Mouse (Mus musculus) right cerebral cortex, adult 2 months (tissue): Measurements from ENCODE around the gene Serpini2.
"Not testable (repeated sequence)": the region's sequence is repeated elsewhere in the genome, so short reads cannot be mapped to it uniquely, and the experiment has no call there.

Experiments used
- DNase-seq, 2 experiments: peaks; one replicate each; pipeline ENCODE4 v3.0.0; 2021 to 2022; ENCODE audit warnings: low spot score in 2 of 2

Gene Serpini2

GRCm38 (mm10) chr3:75269978-75270377, at the start of gene Serpini2:
Gene Serpini2, minus strand, starts transcription at chr3:75270078.
- no peak for DNase-seq

- no peak for DNase-seq
These were observed 39.0 kb upstream of the Serpini2 start for GRCm38 (mm10) chr3:75308861-75309260.

GRCm38 (mm10) chr3:75308228-75308627, 38.4 kb upstream of the Serpini2 start:
- no peak for DNase-seq

GRCm38 (mm10) chr3:75305584-75305983, 35.7 kb upstream of the Serpini2 start:
- no peak for DNase-seq

GRCm38 (mm10) chr3:75304621-75305020, 34.7 kb upstream of the Serpini2 start:
- DNase-seq: no peak

GRCm38 (mm10) chr3:75301072-75301471, 31.2 kb upstream of the Serpini2 start:
- DNase-seq: no peak

GRCm38 (mm10) chr3:75299464-75299863, 29.6 kb upstream of the Serpini2 start:
- DNase-seq: not testable (repeated sequence)

GRCm38 (mm10) chr3:75297758-75298111, 27.9 kb upstream of the Serpini2 start:
- DNase-seq: peak in 1 of 2 experiments; percentile 4

GRCm38 (mm10) chr3:75297026-75297757, 27.3 kb upstream of the Serpini2 start:
- DNase-seq: peak; percentile 4 to 8

GRCm38 (mm10) chr3:75293243-75293642, 23.4 kb upstream of the Serpini2 start:
- no peak for DNase-seq

- DNase-seq: no peak
These were observed 7.6 kb upstream of the Serpini2 start for GRCm38 (mm10) chr3:75277455-75277854.

GRCm38 (mm10) chr3:75276522-75276921, 6.6 kb upstream of the Serpini2 start:
- no peak for DNase-seq

GRCm38 (mm10) chr3:75275127-75275526, 5.2 kb upstream of the Serpini2 start:
- DNase-seq: no peak

GRCm38 (mm10) chr3:75259356-75259755, 10.5 kb downstream of the Serpini2 start:
- DNase-seq: no peak

- no peak for DNase-seq
These were observed 50.2 kb downstream of the Serpini2 start for GRCm38 (mm10) chr3:75219694-75220093.

GRCm38 (mm10) chr3:75219211-75219610, 50.7 kb downstream of the Serpini2 start:
- peak; percentile 76 to 82 for DNase-seq

GRCm38 (mm10) chr3:75202808-75203503, 66.9 kb downstream of the Serpini2 start:
- DNase-seq: peak; percentile 64 to 69
